11 mouse cellular contexts compared by ENCODE assay signal in the genomic region with DNA sequence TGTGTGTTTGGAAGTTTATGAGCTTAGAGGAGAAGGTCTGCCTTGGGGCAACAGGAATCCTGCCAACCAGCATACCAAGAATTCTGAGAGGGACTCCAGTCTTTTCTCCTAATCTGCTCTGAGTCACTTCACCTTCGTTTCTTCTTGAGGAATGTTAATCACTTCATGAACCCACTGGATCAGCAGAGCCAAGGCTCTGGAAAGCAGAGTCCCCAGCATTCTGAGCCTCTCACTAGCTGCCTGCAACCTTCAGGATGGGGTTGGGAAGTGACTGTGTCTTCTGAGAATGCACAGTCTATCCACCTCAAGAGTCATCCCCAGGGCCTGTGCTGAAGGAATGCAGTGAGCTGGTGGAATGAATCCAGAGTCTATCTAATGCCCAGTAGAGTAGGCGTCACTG. TPM values are rescaled to one million over a fixed set of nuclear protein-coding genes. Genes with fewer than 3 reads are reported as not detected.
A peak's percentile ranks its signal among the peaks of the same experiment; 100 is the strongest.
DNase-seq lines count a peak whose midpoint lies in the region; ATAC-seq and TF ChIP-seq lines count a peak whose summit lies in the region.
"Had no signal": no experiment of that assay in that cellular context is flagged by ENCODE, and none has a peak within 500 bp of the region (broad histone marks: within the 10 kb centered on the region; RNA-seq: fewer than 3 reads in every experiment).

No protein-coding gene starts in this region.

- no peaks in the 10 kb centered on the region for H3K27me3 ChIP-seq in kidney, embryonic 15.5 days
- no peaks in the 10 kb centered on the region for H3K27me3 ChIP-seq in myocyte (ENCODE audit: control insufficient read depth, insufficient read depth, insufficient read length)

- WGBS in kidney, embryonic 15.5 days = 44% methylated on average over 2 of the region's 2 CpGs

- H3K4me2 ChIP-seq in kidney, embryonic 15.5 days = no peak overlapping the region
- peak overlapping the region; percentile 50 for H3K4me2 ChIP-seq in myocyte (ENCODE audit: low read depth)

- no peaks in the 10 kb centered on the region for H3K79me2 ChIP-seq in myocyte (ENCODE audit: control insufficient read depth, insufficient read depth)

- no peak overlapping the region for H3K27ac ChIP-seq in kidney, embryonic 15.5 days

- no peak overlapping the region for H3ac ChIP-seq in myocyte (ENCODE audit: control insufficient read depth, insufficient read length)

- no peaks in the 10 kb centered on the region for H3K9me3 ChIP-seq in kidney, embryonic 15.5 days (replicated peaks)

- H3K9ac ChIP-seq in kidney, embryonic 15.5 days = no peak overlapping the region

- ATAC-seq in kidney, embryonic 15.5 days (replicated peaks; ENCODE audit: low FRiP score) = no peak
- ATAC-seq: hindbrain, embryonic 16.5 days had no signal

- TF ChIP-seq POLR2A in myocyte (IDR thresholded peaks at IDR 0.05; ENCODE audit: insufficient read length, low read depth) = no peak

- no peak overlapping the region for H3K4me3 ChIP-seq in kidney, embryonic 15.5 days (replicated peaks)
- H3K4me3 ChIP-seq in myocyte = no peak overlapping the region

- DNase-seq in adrenal gland, adult 8-10 months = peak; percentile 47
- DNase-seq in adrenal gland, adult 18-20 months (ENCODE audit: low spot score in 2 of 2) = no peak
- peak; percentile 8 to 22 for DNase-seq in kidney, postnatal 36 days
- DNase-seq in NIH3T3 (ENCODE audit: low read depth) = peak; percentile 90
- no peak for DNase-seq in natural killer cell, adult 2 months (ENCODE audit: low spot score in 2 of 2)
- no peak for DNase-seq in embryo, embryonic 10 days (ENCODE audit: low spot score)
- DNase-seq: cerebellum, postnatal 25 days had no signal

- H3K36me3 ChIP-seq in kidney, embryonic 15.5 days = 0 out of 2 replicates have a peak, but pooled peaks cover 3% of the 10 kb centered on the region
- peaks cover 26% of the 10 kb centered on the region for H3K36me3 ChIP-seq in myocyte (ENCODE audit: control insufficient read depth, insufficient read depth)

- 0 out of 2 replicates have a peak, but pooled peaks cover 6% of the 10 kb centered on the region for H3K4me1 ChIP-seq in kidney, embryonic 15.5 days

TF ChIP-seq in myocyte, 11 proteins besides CTCF, POLR2A, EP300 and RAD21:
- TF ChIP-seq TCF3 (IDR thresholded peaks at IDR 0.05; ENCODE audit: insufficient read length, low read depth) (no peak), E2F4 (IDR thresholded peaks at IDR 0.05; ENCODE audit: insufficient read depth) (no peak), REST (IDR thresholded peaks at IDR 0.05; ENCODE audit: insufficient read depth, insufficient read length) (no peak), CEBPB (IDR thresholded peaks at IDR 0.05; ENCODE audit: insufficient read depth, poor library complexity, severe bottlenecking) (no peak), SRF (IDR thresholded peaks at IDR 0.05; ENCODE audit: control insufficient read depth, insufficient read length, low read depth) (no peak), MYOG (IDR thresholded peaks at IDR 0.05; ENCODE audit: control insufficient read depth in 1 of 3, insufficient read depth in 1 of 3, insufficient read length in 2 of 3, low read depth in 2 of 3) (no peak), POLR2AphosphoS2 (IDR thresholded peaks at IDR 0.05; ENCODE audit: insufficient read length, low read depth) (no peak), USF1 (IDR thresholded peaks at IDR 0.05; ENCODE audit: low read depth) (no peak)

RNA-seq across cellular contexts. Expression of a gene that starts 42.7 kb away (rescaled TPM):
- total RNA-seq in adrenal gland, adult 8-10 months (2022) = 1 to 10 TPM; 1.2 to 2.7 (median 1.8) TPM
- total RNA-seq in adrenal gland, adult 18-20 months (2021) = 1 to 10 TPM; 1.7 to 3.6 TPM
- polyA plus RNA-seq in kidney, embryonic 15.5 days (2015; fragmentation: Nextera tagmentation; extraction: Ambion mirVana) = 1.3 and 2.4 TPM in 2 replicates
- 3.2 TPM for polyA plus RNA-seq in myocyte (2012; fragmentation: generic; extraction: Trizol)
- total RNA-seq: megakaryocyte-erythroid progenitor cell, adult 5-6 weeks had no signal

Comparison
In these comparisons a context has a peak if more than half of its experiments do, and no peak if none do; other contexts are left out.
1. DNase-seq: peak in adrenal gland, adult 8-10 months (single experiment), kidney, postnatal 36 days (2 of 2) and NIH3T3 (single experiment); none in adrenal gland, adult 18-20 months (0 of 2), natural killer cell, adult 2 months (0 of 2) and embryo, embryonic 10 days (single experiment).